9 mouse cellular contexts compared by ENCODE assay signal in the genomic region with DNA sequence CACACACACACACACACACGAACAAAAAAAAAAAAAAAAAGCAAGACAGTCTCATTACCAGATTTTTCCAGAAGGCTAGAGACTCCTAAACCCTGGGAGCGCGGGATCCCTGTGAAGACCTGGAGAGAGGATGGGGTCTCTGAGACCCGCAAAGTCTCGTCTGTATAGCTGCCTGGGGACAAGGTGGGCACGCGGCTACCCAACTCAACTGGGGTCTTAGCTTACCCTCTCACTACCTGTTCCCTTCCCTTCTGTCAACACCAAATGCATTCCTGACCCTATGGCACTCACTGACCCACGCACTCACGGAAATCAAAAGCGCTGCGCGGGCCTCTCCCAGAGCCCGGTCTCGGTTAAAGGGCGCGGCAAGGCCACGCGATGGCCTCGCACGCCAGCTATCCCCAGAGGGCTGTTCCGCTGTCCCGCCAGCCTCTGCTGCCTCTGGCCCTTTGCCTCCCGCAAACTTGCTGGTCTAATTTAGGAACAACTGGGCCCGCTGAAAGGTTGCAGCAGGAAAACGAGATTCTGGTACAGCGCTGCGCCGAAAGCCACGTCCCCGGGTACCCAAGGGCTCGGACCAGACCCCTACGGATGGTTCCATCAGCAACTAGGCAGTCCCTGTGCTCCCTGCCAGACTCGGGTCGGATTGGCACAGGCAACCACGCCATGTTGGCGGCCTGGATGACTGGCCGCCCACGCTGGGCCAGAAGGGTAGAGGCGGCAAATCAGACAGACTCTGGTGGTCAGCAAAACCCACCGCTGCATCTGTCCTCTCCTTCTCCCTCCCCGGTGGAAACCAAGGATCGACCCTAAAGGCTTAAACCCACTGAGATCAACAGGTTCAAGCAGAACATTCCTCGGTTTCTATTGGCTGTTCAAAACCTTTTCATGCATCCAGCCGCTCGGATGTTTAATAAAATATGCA. TPM values are rescaled to one million over a fixed set of nuclear protein-coding genes. Genes with fewer than 3 reads are reported as not detected.
DNase-seq lines count a peak whose midpoint lies in the region; ATAC-seq and TF ChIP-seq lines count a peak whose summit lies in the region.
"Had no signal": no experiment of that assay in that cellular context is flagged by ENCODE, and none has a peak within 500 bp of the region (broad histone marks: within the 10 kb centered on the region; RNA-seq: fewer than 3 reads in every experiment).

No protein-coding gene starts in this region.

- H3K27ac ChIP-seq in kidney, embryonic 14.5 days (ENCODE audit: low read depth, low read length), result no peak overlapping the region
- H3K27ac ChIP-seq in heart, embryonic 13.5 days (replicated peaks), result no peak overlapping the region
- H3K27ac ChIP-seq in liver, postnatal 0 days (ENCODE audit: low read depth), result no peak overlapping the region

- peak overlapping the region; percentile 2; the same call in 1 of the 2 replicates for H3K4me2 ChIP-seq in kidney, embryonic 14.5 days (replicated peaks; ENCODE audit: low read depth, low read length)
- H3K4me2 ChIP-seq in heart, embryonic 13.5 days, result peak overlapping the region; percentile 60
- H3K4me2 ChIP-seq in liver, postnatal 0 days (ENCODE audit: low read depth, low read length), result no peak overlapping the region

- no peaks in the 10 kb centered on the region for H3K9me3 ChIP-seq in kidney, embryonic 14.5 days (ENCODE audit: control insufficient read depth, low read length)
- no peaks in the 10 kb centered on the region for H3K9me3 ChIP-seq in heart, embryonic 13.5 days
- no peaks in the 10 kb centered on the region for H3K9me3 ChIP-seq in liver, postnatal 0 days (ENCODE audit: low read length)

- H3K27me3 ChIP-seq in kidney, embryonic 14.5 days (ENCODE audit: control insufficient read depth, insufficient read depth, low read length), result peaks cover 82% of the 10 kb centered on the region
- H3K27me3 ChIP-seq in heart, embryonic 13.5 days (replicated peaks), result peaks cover 91% of the 10 kb centered on the region
- peaks cover 92% of the 10 kb centered on the region for H3K27me3 ChIP-seq in liver, postnatal 0 days (ENCODE audit: insufficient read depth, low read length)

- TF ChIP-seq EP300 in liver, postnatal 0 days (IDR thresholded peaks at IDR 0.05; ENCODE audit: low read depth), result no peak

- no peak overlapping the region for H3K9ac ChIP-seq in kidney, embryonic 14.5 days (ENCODE audit: low read depth, low read length)
- H3K9ac ChIP-seq in heart, embryonic 13.5 days, result peak overlapping the region; percentile 12
- no peak overlapping the region for H3K9ac ChIP-seq in liver, postnatal 0 days (replicated peaks)

- WGBS in kidney, embryonic 14.5 days, result 1% methylated on average over 44 of the region's 45 CpGs
- WGBS in heart, embryonic 13.5 days, result 1% methylated on average over 45 of the region's 45 CpGs
- 1% methylated on average over 45 of the region's 45 CpGs for WGBS in liver, postnatal 0 days (ENCODE audit: insufficient replicate concordance)

- H3K4me1 ChIP-seq in kidney, embryonic 14.5 days (ENCODE audit: control insufficient read depth, insufficient read depth, low read length), result 0 out of 2 replicates have a peak, but pooled peaks cover 4% of the 10 kb centered on the region
- peaks cover 33% of the 10 kb centered on the region for H3K4me1 ChIP-seq in heart, embryonic 13.5 days
- H3K4me1 ChIP-seq in liver, postnatal 0 days (ENCODE audit: insufficient read depth), result peaks cover 16% of the 10 kb centered on the region

- DNase-seq in kidney, postnatal 14 days, result no peak
- DNase-seq in embryo, embryonic 10.5 days (ENCODE audit: low spot score), result peak; percentile 56
- DNase-seq in liver, postnatal 0 days, result no peak
- DNase-seq in frontal cortex, postnatal 10 days (ENCODE audit: low spot score in 2 of 2), result no peak
- DNase-seq in lung, postnatal 36 days, result no peak
- no peak for DNase-seq in MN1 (ENCODE audit: low spot score)

- no peaks in the 10 kb centered on the region for H3K36me3 ChIP-seq in kidney, embryonic 14.5 days (ENCODE audit: control insufficient read depth, insufficient read depth, low read length)
- no peaks in the 10 kb centered on the region for H3K36me3 ChIP-seq in heart, embryonic 13.5 days
- no peaks in the 10 kb centered on the region for H3K36me3 ChIP-seq in liver, postnatal 0 days (replicated peaks; ENCODE audit: insufficient read depth, low read length)

- H3K4me3 ChIP-seq in kidney, embryonic 14.5 days (ENCODE audit: low read length), result peak overlapping the region; percentile 12; the same call in 1 of the 2 replicates
- peak overlapping the region; percentile 64 for H3K4me3 ChIP-seq in heart, embryonic 13.5 days
- peak overlapping the region; percentile 22; the same call in 1 of the 2 replicates for H3K4me3 ChIP-seq in liver, postnatal 0 days (ENCODE audit: low read depth, low read length)

- no peak for TF ChIP-seq CTCF in liver, postnatal 0 days (IDR thresholded peaks at IDR 0.05; ENCODE audit: low read depth)

- ATAC-seq in kidney, embryonic 14.5 days (ENCODE audit: low FRiP score, low TSS enrichment), result no peak
- ATAC-seq in heart, embryonic 13.5 days (ENCODE audit: extremely low read depth, insufficient number of reproducible peaks, low FRiP score, low TSS enrichment), result no peak; the same call in 1 of the 2 replicates
- no peak for ATAC-seq in liver, postnatal 0 days

RNA-seq across cellular contexts. Expression of a gene that starts 2.5 kb away (rescaled TPM):
- polyA plus RNA-seq in kidney, embryonic 14.5 days (2014; fragmentation: Nextera tagmentation; extraction: Ambion mirVana), result 38.5 and 43.8 TPM in 2 replicates
- polyA plus RNA-seq in heart, embryonic 13.5 days (2015; fragmentation: Nextera tagmentation; extraction: Ambion mirVana), result 22.3 and 22.4 TPM in 2 replicates
- polyA plus RNA-seq in liver, postnatal 0 days (2015; fragmentation: Nextera tagmentation; extraction: Ambion mirVana), result 9.9 and 10.8 TPM in 2 replicates

RNA-seq across cellular contexts. Expression of a gene that starts 2.9 kb away (rescaled TPM):
- polyA plus RNA-seq in kidney, embryonic 14.5 days (2014; fragmentation: Nextera tagmentation; extraction: Ambion mirVana), result 0.16 TPM in 1 of 2 replicates, not detected in the other
- polyA plus RNA-seq in heart, embryonic 13.5 days (2015; fragmentation: Nextera tagmentation; extraction: Ambion mirVana), result 5.8 and 7.8 TPM in 2 replicates
- polyA plus RNA-seq in liver, postnatal 0 days (2015; fragmentation: Nextera tagmentation; extraction: Ambion mirVana), result 0.68 and 0.69 TPM in 2 replicates
- polyA plus RNA-seq: liver, adult 2 months had no signal

Comparison
In these comparisons a context has a peak if more than half of its experiments do, and no peak if none do; other contexts are left out.
1. H3K4me3 ChIP-seq: peak in every context shown above with its lines; median percentile 64 in heart, embryonic 13.5 days; 22 in liver, postnatal 0 days; 12 in kidney, embryonic 14.5 days.